Mouse (Mus musculus) E14TG2a.4 (cell line): ENCODE measurements around the gene Tmem262.

Source experiments
- H3K27me3 ChIP-seq: 2 replicates; pipeline ENCODE4 v1.6.1; 2014; ENCODE audit warnings: low read length, control low read depth; ENCODE audit not compliant: insufficient read depth
- H3K36me3 ChIP-seq: 2 replicates; pipeline ENCODE4 v1.6.1; 2014; ENCODE audit warnings: low read length, control low read depth; ENCODE audit not compliant: insufficient read depth
- H3K4me1 ChIP-seq: replicated peaks from 2 replicates; pipeline ENCODE4 v1.6.1; 2014; ENCODE audit warnings: low read depth, low read length, control low read depth
- H3K4me3 ChIP-seq: replicated peaks from 2 replicates; pipeline ENCODE4 v1.5.1; 2014; ENCODE audit warnings: mild to moderate bottlenecking, low read length
- H3K9me3 ChIP-seq: 2 replicates; pipeline ENCODE4 v1.6.1; 2014; ENCODE audit warnings: low read length, control low read depth
- CTCF ChIP-seq: conservative IDR thresholded peaks from 2 replicates; pipeline ENCODE4 v1.5.1; 2014; ENCODE audit warnings: low read length
- NANOG ChIP-seq: IDR thresholded peaks from 2 replicates; pipeline ENCODE4 v1.6.1; 2014; ENCODE audit warnings: borderline replicate concordance, low read length, mixed read lengths
- POU5F1 ChIP-seq: IDR thresholded peaks from 2 replicates; pipeline ENCODE4 v1.6.1; 2014; ENCODE audit warnings: low read length, borderline replicate concordance

The Tmem262 gene

DNA sequence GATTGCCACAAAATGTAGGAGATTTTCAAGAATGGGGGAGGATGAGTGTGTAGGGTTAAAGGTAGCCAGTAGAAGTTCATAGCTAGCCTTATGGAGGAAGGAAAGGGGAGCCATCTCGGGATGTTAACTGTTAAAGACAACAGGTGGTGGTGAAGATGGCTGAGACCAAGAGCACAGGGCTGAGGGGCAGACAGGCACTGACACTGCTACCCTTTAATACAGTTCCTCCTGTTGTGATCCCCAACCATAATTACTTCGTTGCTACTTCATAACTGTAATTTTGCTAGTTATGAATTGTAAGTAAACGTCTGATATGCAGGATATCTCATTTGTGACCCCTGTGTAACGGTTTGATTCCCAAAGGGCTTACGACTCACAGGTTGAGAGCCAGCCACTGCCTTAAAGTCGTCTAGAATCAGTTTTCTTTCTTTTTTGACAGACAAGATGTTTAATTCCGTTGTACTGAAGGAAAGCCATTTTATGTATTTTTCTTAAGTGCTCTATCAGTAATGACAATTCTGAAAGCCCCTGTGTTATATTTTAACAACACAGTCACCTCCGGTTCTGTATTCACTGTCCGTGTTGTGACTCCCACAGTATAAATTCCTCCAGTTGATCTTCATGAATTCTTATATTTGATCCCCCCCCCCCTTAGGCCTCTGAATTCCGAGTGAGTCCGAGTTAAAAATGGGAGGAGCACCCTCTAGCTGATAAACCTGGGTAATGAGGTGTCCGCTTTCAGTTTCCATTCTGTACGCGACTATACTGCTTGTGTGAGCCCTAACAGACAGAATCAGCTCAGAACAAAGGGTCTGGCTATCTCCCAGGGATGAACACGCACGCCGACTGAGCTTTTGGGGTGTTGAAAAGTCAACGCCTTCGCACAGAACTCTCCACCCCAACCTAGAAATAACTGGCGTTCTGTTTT lies 34.2 kb upstream of the Tmem262 start:
- peaks cover 50% of the 10 kb centered on the region for H3K4me1 ChIP-seq
- TF ChIP-seq POU5F1 = no peak
- TF ChIP-seq NANOG = no peak
- no peak for TF ChIP-seq CTCF
- H3K4me3 ChIP-seq = peak overlapping the region; percentile 96
- peaks cover 31% of the 10 kb centered on the region for H3K36me3 ChIP-seq
- no peaks in the 10 kb centered on the region for H3K27me3 ChIP-seq
- no peaks in the 10 kb centered on the region for H3K9me3 ChIP-seq

DNA sequence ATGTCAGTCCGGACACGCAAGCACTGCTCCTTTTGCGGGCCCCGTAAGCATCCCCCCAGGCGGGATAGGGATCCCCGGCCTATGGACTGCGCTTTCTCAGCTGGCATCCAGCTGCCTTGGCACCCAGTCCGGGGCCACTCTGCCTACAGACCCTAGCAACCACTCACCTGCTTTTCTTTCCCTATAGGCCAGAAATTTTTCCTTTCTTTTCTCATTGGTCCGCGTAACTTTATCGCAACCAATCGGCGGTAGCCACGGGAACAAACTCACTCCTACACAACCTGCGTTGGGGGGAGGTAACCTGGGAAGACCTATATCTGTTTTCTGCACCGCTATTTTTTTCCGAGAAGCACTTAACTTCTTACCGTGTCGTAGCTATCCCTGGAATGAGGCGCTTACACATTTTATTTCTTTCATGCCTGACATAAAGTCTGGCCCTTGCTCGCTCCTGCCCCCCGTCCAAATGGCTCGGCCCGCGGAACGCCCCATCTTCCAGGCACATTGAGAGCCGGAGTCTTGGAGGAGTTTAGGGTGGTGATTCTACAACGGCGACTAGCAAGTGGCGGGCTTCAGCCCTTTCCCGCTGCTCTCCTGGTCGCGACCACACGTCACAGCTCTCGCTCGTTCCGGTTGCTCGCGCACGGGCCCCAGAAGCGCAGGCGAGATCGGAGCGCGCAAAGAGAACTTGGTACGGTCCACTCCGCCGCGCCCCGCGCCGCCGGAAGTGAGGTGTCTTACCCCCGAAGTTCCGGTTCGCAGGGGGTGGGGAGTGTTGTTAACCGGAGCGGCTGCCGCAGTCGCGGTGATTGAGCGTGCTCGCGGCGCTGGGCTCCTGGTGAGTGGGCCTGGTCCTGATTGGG lies 33.3 kb upstream of the Tmem262 start, which contains the start of gene Syvn1:
Syvn1 (plus strand) TSS at position 283 of the 860 bp plus-strand sequence.
- Histone ChIP-seq H3K27me3 (no peaks in the 10 kb centered on the region), H3K36me3 (peaks cover 40% of the 10 kb centered on the region), H3K9me3 (no peaks in the 10 kb centered on the region), H3K4me1 (peaks cover 55% of the 10 kb centered on the region), H3K4me3 (peak within 1 kb of the TSS; percentile 96)
- no peak for TF ChIP-seq POU5F1

DNA sequence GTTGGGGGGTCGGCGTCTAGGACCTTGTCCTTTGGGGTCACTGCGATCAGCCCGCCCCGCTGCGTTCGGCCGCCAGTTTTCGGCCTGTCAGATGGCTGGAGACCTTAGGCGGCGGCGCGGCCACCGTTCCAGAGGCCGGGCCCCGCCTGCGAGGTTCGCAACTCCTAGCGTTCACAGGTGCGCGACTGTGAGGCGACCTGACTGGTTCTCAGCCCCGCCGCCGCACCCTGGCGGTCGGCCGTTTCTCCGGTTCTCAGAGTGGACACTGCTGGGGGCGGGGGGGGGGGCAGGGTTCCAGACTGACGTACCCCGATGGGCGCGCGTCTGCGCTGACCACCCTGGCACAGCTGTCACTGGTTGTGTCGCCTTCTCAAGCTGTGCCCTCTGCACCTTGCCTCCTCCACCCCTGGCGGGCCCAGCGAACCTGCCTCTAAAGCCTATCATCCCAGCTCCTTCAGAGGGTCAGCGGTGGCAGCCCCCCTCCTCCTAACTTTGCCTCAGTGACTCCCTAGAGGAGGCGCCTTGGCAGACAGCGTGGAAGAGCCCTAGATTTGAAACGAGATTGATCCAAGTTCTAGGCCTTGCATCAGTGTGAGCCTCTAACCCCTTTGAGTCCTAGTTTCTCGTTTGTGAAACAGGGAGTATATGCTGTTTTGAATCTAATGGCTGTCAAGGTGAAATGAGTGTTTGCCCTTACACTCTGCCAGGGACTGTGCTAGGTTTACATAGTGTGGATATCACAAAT lies 32.5 kb upstream of the Tmem262 start:
- H3K4me3 ChIP-seq = peak overlapping the region; percentile 96
- peaks cover 52% of the 10 kb centered on the region for H3K4me1 ChIP-seq
- peaks cover 48% of the 10 kb centered on the region for H3K36me3 ChIP-seq
- TF ChIP-seq POU5F1 = no peak
- TF ChIP-seq CTCF = no peak
- no peak for TF ChIP-seq NANOG
- H3K9me3 ChIP-seq = no peaks in the 10 kb centered on the region
- no peaks in the 10 kb centered on the region for H3K27me3 ChIP-seq

DNA sequence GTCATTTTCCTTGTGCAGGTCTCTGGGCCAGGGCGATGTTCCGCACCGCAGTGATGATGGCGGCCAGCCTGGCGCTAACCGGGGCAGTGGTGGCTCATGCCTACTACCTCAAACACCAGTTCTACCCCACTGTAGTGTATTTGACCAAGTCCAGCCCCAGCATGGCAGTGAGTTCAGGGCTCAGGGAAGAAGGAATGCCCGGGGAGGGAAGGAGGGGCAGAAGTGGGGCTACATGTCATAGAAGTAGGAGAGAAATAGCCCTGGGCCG lies 32.0 kb upstream of the Tmem262 start:
- Histone ChIP-seq H3K4me1 (peaks cover 52% of the 10 kb centered on the region), H3K36me3 (peaks cover 53% of the 10 kb centered on the region), H3K27me3 (no peaks in the 10 kb centered on the region), H3K9me3 (no peaks in the 10 kb centered on the region), H3K4me3 (peak overlapping the region; percentile 96)
- no peak for TF ChIP-seq NANOG
- TF ChIP-seq POU5F1 = no peak
- TF ChIP-seq CTCF = no peak

DNA sequence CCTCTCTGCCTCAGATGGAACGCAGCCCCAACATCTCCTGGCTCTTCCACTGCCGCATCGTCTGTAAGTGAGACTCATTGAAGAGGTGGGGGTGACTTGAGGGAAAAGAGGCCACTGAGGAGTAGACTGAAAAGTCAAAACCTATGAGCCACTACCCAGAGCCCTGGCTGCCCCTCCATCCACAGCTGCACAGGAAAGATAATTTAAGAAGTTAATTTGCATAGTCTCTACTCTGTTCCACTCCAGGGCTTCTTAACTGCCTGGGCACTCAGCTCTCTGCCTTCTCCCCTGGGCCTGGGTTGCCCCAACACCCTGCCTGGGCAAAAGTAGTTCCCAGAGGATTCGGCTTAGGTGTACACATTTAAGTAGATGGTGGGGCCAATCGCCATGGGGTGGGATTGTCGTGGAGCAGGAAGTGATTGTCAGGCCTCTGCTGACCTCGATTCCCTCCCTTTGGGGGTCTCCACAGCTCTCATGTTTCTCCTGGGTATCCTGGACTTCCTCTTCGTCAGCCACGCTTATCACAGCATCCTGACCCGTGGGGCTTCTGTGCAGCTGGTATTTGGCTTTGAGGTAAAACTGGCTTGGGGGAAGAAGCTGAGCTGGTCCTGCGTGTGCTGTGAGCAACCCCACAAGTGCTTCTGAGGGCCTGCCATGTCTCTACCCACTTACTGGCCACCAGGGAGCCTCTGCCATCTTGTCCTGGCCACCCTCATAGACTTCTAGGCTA lies 31.0 kb upstream of the Tmem262 start:
- H3K4me1 ChIP-seq = peaks cover 62% of the 10 kb centered on the region
- TF ChIP-seq CTCF (no peak), NANOG (no peak), POU5F1 (no peak)

DNA sequence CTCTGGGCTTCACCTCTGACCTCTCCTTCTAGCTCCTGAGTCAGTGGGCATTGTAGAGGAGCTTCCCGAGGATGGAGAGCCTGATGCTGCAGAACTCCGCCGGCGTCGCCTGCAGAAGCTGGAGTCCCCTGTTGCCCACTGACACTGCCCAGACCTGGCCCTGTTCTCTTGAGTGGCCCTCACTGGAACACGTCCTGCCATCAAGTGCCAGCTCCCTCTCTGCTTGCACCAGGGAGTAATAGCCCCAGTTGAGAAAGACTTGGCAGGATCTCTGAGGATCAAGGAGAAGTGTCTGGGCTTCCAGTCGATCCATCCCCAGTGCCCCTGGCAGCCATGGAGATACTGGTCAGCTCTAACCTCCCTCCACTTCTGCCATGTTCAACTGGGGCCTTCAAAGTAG lies 27.3 kb upstream of the Tmem262 start:
- no peaks in the 10 kb centered on the region for H3K9me3 ChIP-seq
- peaks cover 77% of the 10 kb centered on the region for H3K4me1 ChIP-seq
- H3K27me3 ChIP-seq = peaks cover 2% of the 10 kb centered on the region; the same call in 1 of the 2 replicates
- TF ChIP-seq POU5F1 (no peak), NANOG (no peak), CTCF (no peak)
- H3K36me3 ChIP-seq = peaks cover 93% of the 10 kb centered on the region
- H3K4me3 ChIP-seq = 0 out of 2 replicates have a peak overlapping the region, but pooled peaks have one; percentile 17

More for the DNA sequence above, 31.0 kb upstream of the Tmem262 start:
- Histone ChIP-seq H3K4me3 (0 out of 2 replicates have a peak overlapping the region, but pooled peaks have one; percentile 96), H3K36me3 (peaks cover 64% of the 10 kb centered on the region), H3K27me3 (no peaks in the 10 kb centered on the region), H3K9me3 (no peaks in the 10 kb centered on the region)

DNA sequence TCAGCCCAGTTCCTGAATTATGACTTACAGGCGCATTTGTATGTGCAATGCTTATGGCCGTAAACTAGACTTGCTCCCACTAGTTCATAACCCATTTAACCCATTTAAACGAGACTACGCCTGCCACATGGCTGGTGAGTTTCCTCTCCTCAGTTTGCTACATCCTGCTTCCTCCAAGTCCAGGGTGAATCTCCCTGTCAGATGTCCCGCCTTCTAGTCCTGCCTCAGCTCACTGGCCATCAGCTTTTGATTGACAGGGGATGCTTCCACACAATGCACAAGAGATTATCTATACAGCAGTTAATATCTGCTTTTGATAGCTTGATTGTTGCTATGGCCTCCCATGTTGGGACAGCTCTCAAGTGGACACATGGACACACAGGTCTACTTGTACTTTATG lies 25.5 kb upstream of the Tmem262 start:
- TF ChIP-seq NANOG (no peak), POU5F1 (no peak), CTCF (no peak)
- H3K27me3 ChIP-seq = peaks cover 2% of the 10 kb centered on the region; the same call in 1 of the 2 replicates
- peaks cover 89% of the 10 kb centered on the region for H3K36me3 ChIP-seq
- H3K4me1 ChIP-seq = peaks cover 70% of the 10 kb centered on the region
- no peak overlapping the region for H3K4me3 ChIP-seq
- no peaks in the 10 kb centered on the region for H3K9me3 ChIP-seq

DNA sequence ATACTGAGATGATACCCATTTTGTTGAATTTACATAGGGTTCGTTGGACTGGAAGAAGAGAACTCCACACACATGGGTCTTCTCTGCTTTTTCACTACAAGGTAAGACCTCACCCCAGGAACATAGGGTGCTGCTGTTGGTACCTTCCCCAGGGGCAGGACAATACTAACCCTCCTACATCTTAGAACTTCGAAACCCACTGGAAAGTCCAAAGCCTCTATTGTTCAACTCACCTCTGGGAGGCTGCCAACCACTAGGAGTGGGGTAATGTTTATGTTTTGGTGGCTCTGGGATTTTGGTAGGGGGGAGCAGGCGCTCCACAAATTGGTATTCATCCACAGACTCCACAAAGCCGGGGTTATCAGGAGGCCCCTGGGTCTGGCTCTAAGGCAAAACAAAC lies 23.1 kb upstream of the Tmem262 start:
- H3K4me3 ChIP-seq = peak overlapping the region; percentile 100
- TF ChIP-seq NANOG (no peak), POU5F1 (no peak)
- peaks cover 2% of the 10 kb centered on the region; the same call in 1 of the 2 replicates for H3K27me3 ChIP-seq
- H3K9me3 ChIP-seq = no peaks in the 10 kb centered on the region
- H3K4me1 ChIP-seq = peaks cover 62% of the 10 kb centered on the region
- peaks cover 75% of the 10 kb centered on the region for H3K36me3 ChIP-seq
